Mouse (Mus musculus) gastrocnemius, postnatal 25 days (tissue): ENCODE measurements around the gene Ywhag. TPM values are rescaled to one million over a fixed set of nuclear protein-coding genes. Genes with fewer than 3 reads are reported as not detected.

ENCODE experiments used
- DNase-seq: peaks from one replicate; pipeline ENCODE4 v3.0.0; 2022
- total RNA-seq, 2 experiments: library from RNA; stranded (reverse); gene quantifications; 1 replicate in 1 of 2; 2 replicates in 1 of 2; pipeline ENCODE4 v1.2.3; 2021

The Ywhag gene
- total RNA-seq, 2 experiments from 2014 or later, result 282 to 288 TPM

- DNase-seq, result no peak
These were observed 22.7 kb downstream of the Ywhag start for GRCm38 (mm10) chr5:135911633-135912220.

GRCm38 (mm10) chr5:135910813-135911212, 23.6 kb downstream of the Ywhag start:
- no peak for DNase-seq

DNA sequence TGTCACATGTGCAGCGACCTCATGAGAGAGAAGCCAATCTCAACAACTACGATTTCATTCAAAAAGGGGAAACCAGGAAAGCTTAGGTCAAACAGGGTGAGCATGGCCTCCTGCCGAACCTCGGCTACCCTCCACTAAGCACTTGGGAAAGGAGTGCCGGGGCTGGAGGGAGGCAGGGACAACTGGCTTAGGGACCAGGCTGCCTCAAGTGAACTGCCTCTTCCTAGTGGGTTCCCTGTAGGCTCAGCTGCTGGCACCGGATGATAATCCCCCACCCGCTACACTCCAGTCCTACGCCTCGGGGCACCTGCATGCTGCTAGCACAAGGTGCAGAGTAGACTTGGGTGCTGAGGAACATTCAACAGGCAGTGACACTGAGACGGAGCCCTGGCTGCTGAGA, 24.8 kb downstream of the Ywhag start:
- peak; percentile 32 for DNase-seq

GRCm38 (mm10) chr5:135908989-135909388, 25.4 kb downstream of the Ywhag start:
- DNase-seq, result no peak

DNA sequence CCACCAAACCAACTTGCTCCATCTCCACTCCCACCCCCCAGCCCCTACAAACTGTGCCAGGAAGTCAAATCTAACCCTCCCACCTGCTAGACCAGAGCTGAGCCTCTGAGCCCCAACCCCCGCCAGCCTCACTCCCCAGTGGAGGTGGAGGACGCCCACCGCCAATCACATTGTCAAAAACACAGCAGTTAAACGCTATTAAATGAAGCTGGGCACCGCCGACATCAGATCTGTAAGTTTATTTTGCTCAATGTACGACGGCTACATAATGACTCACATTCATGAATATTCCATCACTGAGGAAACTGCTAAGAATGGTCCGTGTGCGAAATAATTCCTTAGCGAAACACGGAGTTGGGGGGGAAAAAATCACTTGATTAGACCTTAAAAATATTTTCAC, 26.2 kb downstream of the Ywhag start:
- no peak for DNase-seq

- peak; percentile 88 for DNase-seq
These were observed 27.2 kb downstream of the Ywhag start for GRCm38 (mm10) chr5:135907256-135907655.

DNA sequence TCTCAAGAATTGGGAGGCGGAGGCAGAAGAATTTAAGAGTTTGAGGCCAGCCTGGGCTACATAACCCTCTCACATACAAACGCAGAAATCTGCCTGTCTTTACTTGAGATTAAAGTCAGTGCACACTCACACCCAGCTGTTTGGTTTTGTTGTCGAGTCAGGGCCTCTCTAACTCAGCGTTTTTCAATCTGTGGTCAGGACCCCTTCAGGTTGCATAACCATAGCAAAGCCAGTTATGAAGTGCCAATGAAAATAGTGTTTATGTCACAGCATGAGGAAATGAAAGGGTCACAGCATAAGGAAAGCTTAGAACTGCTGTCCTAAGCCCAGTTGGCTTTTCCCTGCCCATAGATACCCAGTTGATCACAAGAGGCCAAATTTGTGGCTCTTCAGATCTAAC, 27.6 kb downstream of the Ywhag start:
- DNase-seq, result no peak

GRCm38 (mm10) chr5:135905320-135906225, 28.8 kb downstream of the Ywhag start:
- no peak for DNase-seq

- no peak for DNase-seq
These were observed 30.2 kb downstream of the Ywhag start for GRCm38 (mm10) chr5:135904259-135904658.

- DNase-seq, result peak; percentile 85
These were observed 30.8 kb downstream of the Ywhag start for GRCm38 (mm10) chr5:135903551-135904151.

GRCm38 (mm10) chr5:135903058-135903457, 31.4 kb downstream of the Ywhag start:
- DNase-seq, result no peak

GRCm38 (mm10) chr5:135901354-135902095, 32.9 kb downstream of the Ywhag start:
- DNase-seq, result no peak

- DNase-seq, result no peak
These were observed 33.7 kb downstream of the Ywhag start for GRCm38 (mm10) chr5:135900701-135901100.

- DNase-seq, result no peak
These were observed 34.6 kb downstream of the Ywhag start for GRCm38 (mm10) chr5:135899833-135900232.

GRCm38 (mm10) chr5:135898995-135899394, 35.4 kb downstream of the Ywhag start:
- DNase-seq, result no peak

- DNase-seq, result no peak
These were observed 36.4 kb downstream of the Ywhag start for GRCm38 (mm10) chr5:135898028-135898427.

- no peak for DNase-seq
These were observed 39.5 kb downstream of the Ywhag start for GRCm38 (mm10) chr5:135894958-135895357.

DNA sequence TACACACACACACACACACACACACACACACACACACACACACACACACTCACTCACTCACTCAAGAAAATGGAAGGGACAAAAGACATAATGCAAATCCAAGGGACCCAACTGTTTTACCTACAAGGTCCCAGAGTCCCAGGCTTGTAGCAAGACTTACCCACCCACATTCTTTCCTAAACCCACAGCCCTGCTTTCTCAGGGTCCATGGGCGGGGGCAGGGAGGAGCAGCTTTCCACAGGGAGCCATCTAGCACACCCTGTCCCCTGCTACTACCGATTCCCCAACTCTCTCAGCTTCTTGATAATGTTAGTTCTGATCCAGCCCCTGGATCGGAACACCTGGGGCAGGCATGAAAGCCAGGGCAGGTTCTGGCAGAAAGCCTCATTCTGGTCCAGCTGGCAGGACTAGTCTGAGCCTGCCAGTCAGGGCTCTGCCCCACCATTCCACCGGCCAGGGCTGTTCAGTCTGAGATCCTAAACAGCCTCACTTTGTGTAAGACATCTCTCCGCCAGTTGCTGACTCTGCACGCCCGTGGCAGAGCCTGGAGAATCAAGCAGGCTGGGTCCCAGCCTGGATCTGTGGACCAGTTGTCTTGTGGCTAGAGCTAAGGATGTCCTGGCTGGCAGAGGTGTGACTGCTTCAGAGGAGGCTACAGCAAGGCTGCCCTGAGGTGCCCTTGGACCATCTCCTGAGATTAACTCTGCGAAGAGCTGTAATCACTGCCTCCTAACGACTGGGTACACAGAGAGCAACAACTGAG, 41.6 kb downstream of the Ywhag start:
- peak; percentile 56 for DNase-seq

- no peak for DNase-seq
These were observed 43.5 kb downstream of the Ywhag start for GRCm38 (mm10) chr5:135890920-135891319.

GRCm38 (mm10) chr5:135890323-135890722, 44.1 kb downstream of the Ywhag start:
- DNase-seq, result no peak

- no peak for DNase-seq
These were observed 45.8 kb downstream of the Ywhag start for GRCm38 (mm10) chr5:135888405-135889215.
